Mouse (Mus musculus) T-helper 2 cell (primary cell): Measurements from ENCODE around the gene Rere.
"Not testable (repeated sequence)": the region's sequence is repeated elsewhere in the genome, so short reads cannot be mapped to it uniquely, and the experiment has no call there.

Experiments
- in situ Hi-C: fragments of 300-600 bp; cut with MboI, MseI; formaldehyde crosslinking; loops from one replicate; pipeline ENCODE4 v1.15.1; 2025; ENCODE audit warnings: high pct_unique_total_duplicates

The Rere gene

GRCm38 (mm10) chr4:150544652-150545258 is 263.3 kb downstream of the Rere start:
- in situ Hi-C loops, result no loop called here

- in situ Hi-C loops, result no loop called here
Observed at GRCm38 (mm10) chr4:150545775-150546174, 264.3 kb downstream of the Rere start.

DNA sequence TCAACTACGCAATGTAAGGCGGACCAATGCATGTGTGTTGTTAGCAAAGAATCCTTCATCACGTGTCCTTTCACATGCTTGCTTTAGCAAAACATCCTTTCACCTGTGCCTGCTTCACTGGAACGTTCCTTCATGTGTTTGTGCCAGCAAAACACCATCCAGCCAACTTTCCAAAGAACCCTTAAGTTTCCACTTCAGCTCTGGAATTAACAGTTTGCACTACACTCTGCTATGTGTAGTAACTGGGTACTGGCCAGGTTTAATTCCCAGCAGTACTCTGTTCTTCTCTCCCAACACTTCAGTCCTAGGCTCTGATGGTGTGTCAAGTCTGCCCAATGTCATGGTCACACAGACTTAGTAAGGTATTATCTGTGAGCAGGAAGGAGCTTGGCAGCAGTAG is 264.9 kb downstream of the Rere start:
- in situ Hi-C loops, result not testable (repeated sequence)

GRCm38 (mm10) chr4:150549393-150549792 is 267.9 kb downstream of the Rere start:
- in situ Hi-C loops, result no loop called here

DNA sequence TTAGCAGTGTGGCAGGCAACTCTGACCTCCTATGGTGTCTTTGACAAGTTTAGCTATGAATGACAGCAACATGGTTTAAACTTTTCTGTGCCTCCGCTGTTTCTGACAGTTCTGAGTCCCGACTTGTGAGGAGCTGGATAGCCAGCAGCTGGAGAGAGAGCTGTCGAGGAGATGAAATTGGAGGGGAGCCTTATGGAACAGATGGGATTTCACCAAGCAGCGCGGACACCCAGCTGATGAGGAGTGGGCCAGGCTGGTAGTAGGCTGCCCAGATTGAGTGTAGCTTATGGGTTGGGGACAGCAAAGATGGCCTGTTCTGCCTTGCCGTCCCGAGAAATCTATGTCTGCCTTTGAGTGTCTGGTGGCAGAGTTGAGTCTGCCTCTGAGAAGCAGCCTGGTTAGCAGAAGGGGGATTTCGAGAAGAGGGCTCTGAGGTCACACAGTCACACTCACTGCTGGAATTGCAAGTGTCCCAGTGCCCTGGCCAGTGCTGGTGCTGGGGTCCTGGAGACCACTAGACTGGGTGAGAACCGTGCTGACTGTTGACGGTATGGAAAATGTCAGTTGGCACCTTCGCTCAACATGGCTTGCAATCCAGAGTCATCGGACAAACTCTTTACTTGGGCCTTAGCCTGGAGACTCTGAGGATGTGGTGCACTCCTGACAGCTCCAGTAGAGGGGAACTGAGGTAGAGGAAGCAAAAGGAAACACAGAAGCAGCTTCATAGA is 268.7 kb downstream of the Rere start:
- in situ Hi-C loops, result no loop called here

DNA sequence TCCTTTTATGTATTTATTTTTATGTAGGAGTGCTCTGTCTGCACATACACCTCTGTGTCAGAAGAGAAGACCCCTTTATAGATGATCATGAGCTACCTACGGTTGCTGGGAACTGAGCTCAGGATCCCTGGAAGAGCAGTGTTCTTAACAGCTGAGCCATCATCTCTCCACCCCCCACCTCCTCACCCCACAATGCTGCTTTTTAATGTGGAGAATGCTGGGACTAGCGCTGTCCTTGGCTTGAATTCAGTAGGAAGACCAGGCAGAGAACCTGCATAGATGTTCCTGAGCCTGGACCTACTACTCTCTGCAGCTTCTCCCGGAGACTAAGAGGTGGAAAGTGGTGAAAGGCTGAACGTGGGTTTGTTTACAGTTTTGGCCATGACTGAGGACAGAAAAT is 269.9 kb downstream of the Rere start:
- in situ Hi-C loops, result no loop called here

DNA sequence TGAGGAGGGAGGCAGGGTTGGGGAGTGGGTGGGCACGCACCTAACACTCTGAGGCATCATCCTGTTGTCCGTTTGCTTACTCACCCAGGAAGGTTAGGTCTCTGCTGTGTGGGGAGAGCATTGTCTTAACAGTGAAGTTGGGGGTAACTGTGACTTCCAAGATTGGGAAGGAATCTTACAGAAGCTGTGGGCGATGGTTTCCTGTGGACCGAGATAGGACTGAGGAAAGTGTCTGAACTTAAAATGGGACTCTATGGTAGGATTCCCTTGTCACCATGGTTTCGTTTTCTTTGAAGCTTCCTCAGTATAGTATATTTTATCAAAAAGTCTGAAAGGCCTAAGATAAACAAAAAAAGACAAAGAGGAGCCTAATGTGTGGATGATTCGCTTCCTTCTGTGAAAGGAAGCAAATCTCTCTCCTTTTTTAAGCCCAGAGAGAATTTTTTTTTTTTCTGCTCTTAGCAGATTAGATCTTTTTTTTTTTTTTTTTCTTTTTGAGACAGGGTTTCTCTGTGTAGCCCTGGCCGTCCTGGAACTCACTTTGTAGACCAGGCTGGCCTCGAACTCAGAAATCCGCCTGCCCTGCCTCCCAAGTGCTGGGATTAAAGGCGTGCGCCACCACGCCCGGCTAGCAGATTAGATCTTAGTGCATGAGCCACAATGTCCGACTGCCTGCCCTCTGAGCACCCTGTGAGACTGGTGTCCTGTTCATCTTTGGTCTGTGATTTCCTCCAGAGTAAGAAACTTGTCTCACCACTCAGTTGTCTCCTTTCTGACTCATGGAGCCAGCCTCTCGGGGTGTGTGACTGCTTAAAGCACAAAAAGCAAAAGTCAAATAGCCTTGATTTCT is 271.5 kb downstream of the Rere start:
- in situ Hi-C loops, result no loop called here

DNA sequence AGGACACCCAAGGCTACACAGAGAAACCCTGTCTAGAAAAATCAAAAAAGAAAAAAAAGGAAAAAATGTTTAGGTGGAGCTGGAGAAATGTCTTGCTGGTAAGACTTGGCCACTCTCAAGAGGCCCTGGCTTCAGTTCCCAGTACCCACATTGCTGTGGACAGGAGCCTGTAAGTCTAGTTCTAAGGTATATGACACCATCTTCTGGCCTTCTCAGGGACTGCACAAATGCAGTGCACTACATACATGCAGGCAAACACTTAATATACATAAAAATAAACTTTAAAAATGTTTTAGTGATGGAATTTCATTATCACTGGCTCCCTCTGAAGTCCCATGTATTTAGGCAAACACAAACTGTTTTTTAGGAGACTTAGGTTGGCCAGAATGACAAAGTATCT is 274.3 kb downstream of the Rere start:
- in situ Hi-C loops, result no loop called here

DNA sequence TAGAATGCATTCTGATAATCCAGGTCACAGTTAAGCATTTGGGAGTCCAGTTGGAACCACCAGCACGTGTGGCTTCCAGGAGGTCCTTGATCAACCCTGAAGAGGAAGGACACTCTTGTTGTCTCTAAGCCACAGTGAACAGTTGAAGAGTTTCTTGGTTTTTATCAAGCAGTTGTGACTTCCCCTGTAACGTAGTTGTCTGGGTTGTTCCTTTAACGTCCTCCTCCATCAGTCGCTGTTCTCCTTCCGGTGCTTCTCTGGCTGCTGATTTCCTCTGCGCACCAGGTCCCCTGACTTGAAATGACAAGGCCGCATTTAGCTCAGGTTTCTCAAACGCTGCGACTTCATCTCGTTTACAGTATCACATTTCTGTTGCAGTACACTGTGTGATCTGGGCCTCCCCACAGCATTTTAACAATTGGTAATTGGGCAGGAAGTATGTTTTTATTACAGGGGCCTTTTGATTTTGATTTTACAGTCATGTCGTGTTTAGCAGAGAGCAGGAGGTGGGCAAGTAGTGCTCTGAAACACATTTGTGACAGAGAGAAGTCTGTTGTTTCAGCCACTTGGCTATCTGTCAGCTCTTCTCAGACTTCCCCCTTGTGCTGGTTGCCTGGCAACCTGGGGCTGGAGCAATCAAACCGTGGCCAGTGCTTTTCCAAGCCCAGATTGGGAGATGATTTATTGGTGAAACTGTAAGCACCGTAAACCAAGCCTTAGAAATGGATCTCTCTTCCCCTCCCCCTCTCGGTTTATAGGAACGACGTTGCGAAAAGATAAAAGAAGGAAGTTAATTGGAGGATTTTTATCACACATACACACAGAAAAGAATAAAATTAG is 275.2 kb downstream of the Rere start:
- in situ Hi-C loops, result no loop called here

DNA sequence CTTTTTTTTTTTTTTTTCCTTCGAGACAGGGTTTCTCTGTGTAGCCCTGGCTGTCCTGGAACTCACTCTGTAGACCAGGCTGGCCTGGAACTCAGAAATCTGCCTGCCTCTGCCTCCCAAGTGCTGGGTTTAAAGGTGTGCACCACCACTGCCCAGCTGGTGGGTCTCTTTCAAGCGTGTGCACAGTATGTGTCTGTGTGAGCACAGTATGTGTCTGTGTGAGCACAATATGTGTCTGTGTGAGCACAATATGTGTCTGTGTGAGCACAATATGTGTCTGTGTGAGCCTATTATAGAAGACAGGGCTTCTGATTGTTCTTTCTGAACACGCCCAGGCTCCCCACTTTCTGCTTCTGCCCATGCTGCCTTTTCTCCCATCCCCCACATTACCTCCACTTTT is 275.8 kb downstream of the Rere start:
- in situ Hi-C loops, result not testable (repeated sequence)

- in situ Hi-C loops, result no loop called here
Observed at GRCm38 (mm10) chr4:150557976-150558375, 276.5 kb downstream of the Rere start.

DNA sequence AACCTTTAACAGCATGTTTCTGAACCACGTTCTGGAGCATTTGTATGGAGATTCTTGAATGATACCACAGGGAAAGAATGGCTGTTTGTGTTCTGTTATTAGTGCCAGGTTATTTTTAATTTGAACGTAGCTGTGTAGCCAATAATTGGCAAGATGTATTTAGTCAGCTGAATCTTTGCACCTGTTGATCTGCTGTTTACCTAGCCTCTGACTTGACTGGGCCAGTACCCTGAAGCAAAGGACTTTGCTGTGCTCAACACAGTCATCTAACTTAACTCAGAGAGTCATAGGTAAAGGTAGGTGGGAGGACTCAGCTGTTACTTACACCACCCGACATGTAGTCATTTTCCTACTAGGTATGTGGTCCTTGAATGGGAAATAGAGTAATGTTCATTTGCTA is 278.1 kb downstream of the Rere start:
- in situ Hi-C loops, result no loop called here

DNA sequence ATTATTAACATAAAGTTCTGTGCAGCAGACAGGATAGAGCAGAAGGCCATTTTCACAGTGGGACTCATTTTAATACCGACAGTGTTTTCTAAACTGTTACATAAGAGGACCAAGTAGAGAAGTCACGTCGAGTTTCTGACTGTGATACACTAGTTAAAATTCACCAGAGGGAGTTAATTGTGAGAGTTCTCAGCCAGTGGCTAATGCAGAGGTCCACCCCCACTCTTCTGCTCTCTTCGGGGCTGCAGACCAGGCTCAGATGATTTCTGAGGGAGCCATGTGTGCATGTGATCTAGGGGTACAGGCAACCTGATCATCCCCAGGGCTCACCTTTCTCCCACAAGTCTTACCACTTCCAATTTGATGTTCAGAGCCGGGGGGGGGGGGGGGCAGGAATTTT is 281.8 kb downstream of the Rere start:
- in situ Hi-C loops, result no loop called here

GRCm38 (mm10) chr4:150566193-150566592 is 284.7 kb downstream of the Rere start:
- in situ Hi-C loops, result no loop called here

- in situ Hi-C loops, result no loop called here
Observed at GRCm38 (mm10) chr4:150568318-150569134, 287.1 kb downstream of the Rere start.

GRCm38 (mm10) chr4:150569135-150569833 is 287.8 kb downstream of the Rere start:
- in situ Hi-C loops, result no loop called here

DNA sequence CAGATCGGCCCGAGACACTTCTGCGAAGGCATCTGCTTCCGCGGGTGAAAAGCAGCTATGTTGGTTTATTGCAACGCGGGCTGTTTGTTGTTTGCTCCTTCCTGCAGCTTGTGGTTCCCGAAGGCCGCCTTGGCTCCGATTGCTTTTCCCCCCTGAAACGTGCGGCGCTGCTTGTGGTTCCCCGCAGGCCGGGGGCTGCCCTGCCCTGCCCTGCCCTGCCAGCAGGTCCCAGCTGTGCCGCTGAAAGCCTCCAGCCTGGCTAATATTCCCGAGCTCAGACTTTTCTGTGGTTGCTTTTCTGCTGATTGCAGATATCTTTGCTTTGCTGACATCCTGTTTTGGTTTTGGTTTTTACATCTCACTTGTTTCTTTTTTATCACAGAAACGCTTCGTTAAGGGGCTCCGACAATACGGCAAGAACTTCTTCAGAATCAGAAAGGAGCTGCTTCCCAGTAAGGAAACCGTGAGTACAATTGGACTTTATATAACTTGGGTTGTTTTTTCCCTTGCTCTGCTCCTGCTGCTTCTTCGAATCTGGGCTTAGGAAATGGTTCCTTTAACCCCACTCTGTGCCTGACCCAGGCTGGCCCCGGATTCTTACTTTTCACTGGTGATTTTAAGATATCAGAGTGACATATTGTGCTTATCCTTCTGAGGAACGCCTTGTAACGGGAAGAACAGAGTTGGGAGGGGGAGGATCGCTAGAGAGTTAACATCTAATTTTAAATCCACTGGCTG is 288.6 kb downstream of the Rere start:
- in situ Hi-C loops, result no loop called here

DNA sequence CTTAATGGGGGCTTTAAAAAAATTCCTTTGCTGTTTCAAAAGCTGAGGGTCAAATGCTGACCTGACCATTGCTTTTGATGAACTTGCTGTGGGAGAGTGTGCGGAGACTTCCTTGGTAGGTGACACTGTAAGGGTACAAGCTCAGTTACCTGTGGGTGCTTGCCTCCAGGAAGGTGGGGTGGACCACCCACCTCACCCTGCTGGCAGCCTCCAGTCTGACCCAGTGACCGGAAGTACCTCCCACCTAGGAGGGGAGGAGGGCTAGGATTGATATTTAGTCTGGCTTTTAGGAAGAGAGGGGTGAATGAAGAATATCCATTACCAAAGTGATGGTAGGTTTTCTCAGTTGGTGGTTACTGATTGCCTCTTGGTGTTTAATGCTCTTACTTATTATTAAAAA is 289.3 kb downstream of the Rere start:
- in situ Hi-C loops, result no loop called here

DNA sequence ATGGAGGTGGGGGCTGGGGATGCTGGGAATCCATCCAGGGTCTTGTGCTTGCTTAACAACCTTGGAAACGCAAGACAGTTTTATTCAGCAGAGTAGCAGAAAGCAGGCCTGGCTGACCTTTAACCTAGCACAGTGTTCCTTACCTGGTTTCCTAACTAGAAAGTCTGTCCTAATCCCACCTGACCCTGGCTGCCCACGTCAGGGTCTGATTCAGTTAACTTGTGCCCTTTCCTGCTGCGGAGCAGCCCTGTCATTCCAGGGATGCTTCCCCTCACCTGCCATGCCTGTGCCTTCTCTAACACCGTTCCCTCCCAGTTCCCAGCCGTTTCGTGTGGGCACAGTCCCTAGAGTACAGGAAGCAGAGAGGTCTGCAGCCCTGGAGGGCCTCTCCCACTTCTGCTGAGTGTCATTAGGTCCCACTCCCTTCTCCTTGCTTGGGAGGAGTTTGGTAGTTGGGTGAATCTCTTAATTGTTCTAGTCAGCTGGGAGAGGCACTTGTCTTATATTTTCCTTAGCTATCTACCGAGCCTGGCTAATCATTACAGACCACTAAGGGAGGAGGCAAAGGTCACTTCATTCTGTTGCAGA is 290.8 kb downstream of the Rere start:
- in situ Hi-C loops, result no loop called here
